Mouse (Mus musculus) kidney, adult 2 months (tissue): Measurements from ENCODE around the gene Nudt13.

ENCODE experiments used
- CTCF ChIP-seq: fragments of 200-500 bp; conservative IDR thresholded peaks from 2 replicates; pipeline ENCODE4 v1.5.1; 2011; ENCODE audit warnings: low read depth, mild to moderate bottlenecking, control low read depth, low read length, moderate library complexity, mixed read lengths; ENCODE audit not compliant: insufficient read depth, insufficient read length
- POLR2A ChIP-seq: fragments of 200-500 bp; IDR thresholded peaks from one replicate; pipeline ENCODE4 v1.6.1; 2011; ENCODE audit warnings: low read depth, low read length, control low read depth

DNA sequence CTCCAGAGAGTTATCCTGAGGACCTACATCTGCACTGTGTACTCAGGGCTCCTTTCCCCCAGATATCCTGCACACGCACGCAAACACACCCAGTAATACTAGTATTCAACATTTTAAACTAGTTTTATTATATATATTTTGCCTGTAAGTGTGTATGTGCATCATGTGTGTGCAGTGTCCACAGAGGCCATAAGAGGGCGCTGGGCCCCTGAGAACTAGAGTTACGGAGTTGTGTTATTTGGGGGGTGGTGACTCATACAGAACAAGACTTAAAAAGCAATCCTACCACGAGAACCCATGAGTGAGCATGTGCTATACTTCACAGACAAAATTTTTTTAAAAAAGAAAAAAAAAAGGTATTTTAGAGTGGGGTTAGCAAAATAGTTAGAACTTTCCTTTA is 44.9 kb downstream of the Nudt13 start:
- TF ChIP-seq POLR2A (no peak), CTCF (no peak)
